Mouse (Mus musculus): ENCODE data around the gene Aldh3b1. TPM values are rescaled to one million over a fixed set of nuclear protein-coding genes. Genes with fewer than 3 reads are reported as not detected.
"Not testable (repeated sequence)": the region's sequence is repeated elsewhere in the genome, so short reads cannot be mapped to it uniquely, and the experiment has no call there.

Aldh3b1 gene
- polyA plus RNA-seq (2015; fragmentation: Nextera tagmentation; extraction: Ambion mirVana) = 1.8 and 2.2 TPM in 2 replicates

- H3K4me1 ChIP-seq (replicated peaks; ENCODE audit: control insufficient read depth, insufficient read depth) = peaks cover 6% of the 10 kb centered on the region
- H3K4me3 ChIP-seq (ENCODE audit: low read depth, low read length) = no peak within 1 kb of the TSS
- no peak within 1 kb of the TSS for H3K4me2 ChIP-seq (replicated peaks; ENCODE audit: low read depth)
- no peak for TF ChIP-seq CTCF (IDR thresholded peaks at IDR 0.05; ENCODE audit: low read depth)
- TF ChIP-seq EP300 (optimal IDR thresholded peaks at IDR 0.05) = no peak
- ATAC-seq (ENCODE audit: low FRiP score, low TSS enrichment) = peak; percentile 73
- H3K9me3 ChIP-seq (ENCODE audit: control insufficient read depth, low read length) = no peaks in the 10 kb centered on the region
- WGBS = 21% methylated on average over 12 of the region's 12 CpGs
- no peaks in the 10 kb centered on the region for H3K36me3 ChIP-seq (ENCODE audit: control insufficient read depth, insufficient read depth, low read length)
- peak within 1 kb of the TSS; percentile 78 for H3K27ac ChIP-seq (replicated peaks)
- H3K9ac ChIP-seq (ENCODE audit: low read length) = peak within 1 kb of the TSS; percentile 43; the same call in 1 of the 2 replicates
- DNase-seq (ENCODE audit: low spot score) = peak; percentile 75
- no peaks in the 10 kb centered on the region for H3K27me3 ChIP-seq (ENCODE audit: control insufficient read depth, insufficient read depth, low read length)
Measured at GRCm38 (mm10) chr19:3929211-3929941, at the start of gene Aldh3b1. TSS of gene Aldh3b1 (minus strand) at chr19:3929808.

GRCm38 (mm10) chr19:3975866-3976265 is 46.3 kb upstream of the Aldh3b1 start:
- Histone ChIP-seq H3K9ac (ENCODE audit: low read length) (no peak overlapping the region), H3K4me1 (replicated peaks; ENCODE audit: control insufficient read depth, insufficient read depth) (no peaks in the 10 kb centered on the region; the same call in 1 of the 2 replicates), H3K4me3 (ENCODE audit: low read depth, low read length) (no peak overlapping the region), H3K36me3 (ENCODE audit: control insufficient read depth, insufficient read depth, low read length) (no peaks in the 10 kb centered on the region), H3K27ac (replicated peaks) (0 out of 2 replicates have a peak overlapping the region, but pooled peaks have one; percentile 1), H3K27me3 (ENCODE audit: control insufficient read depth, insufficient read depth, low read length) (no peaks in the 10 kb centered on the region), H3K4me2 (replicated peaks; ENCODE audit: low read depth) (no peak overlapping the region), H3K9me3 (ENCODE audit: control insufficient read depth, low read length) (no peaks in the 10 kb centered on the region)
- ATAC-seq (ENCODE audit: low FRiP score, low TSS enrichment) (peak; percentile 48; the same call in 1 of the 2 replicates), DNase-seq (ENCODE audit: low spot score) (peak; percentile 66)
- TF ChIP-seq EP300 (optimal IDR thresholded peaks at IDR 0.05) = no peak
- TF ChIP-seq CTCF (IDR thresholded peaks at IDR 0.05; ENCODE audit: low read depth) = no peak
- 49% methylated on average over 2 of the region's 2 CpGs for WGBS

DNA sequence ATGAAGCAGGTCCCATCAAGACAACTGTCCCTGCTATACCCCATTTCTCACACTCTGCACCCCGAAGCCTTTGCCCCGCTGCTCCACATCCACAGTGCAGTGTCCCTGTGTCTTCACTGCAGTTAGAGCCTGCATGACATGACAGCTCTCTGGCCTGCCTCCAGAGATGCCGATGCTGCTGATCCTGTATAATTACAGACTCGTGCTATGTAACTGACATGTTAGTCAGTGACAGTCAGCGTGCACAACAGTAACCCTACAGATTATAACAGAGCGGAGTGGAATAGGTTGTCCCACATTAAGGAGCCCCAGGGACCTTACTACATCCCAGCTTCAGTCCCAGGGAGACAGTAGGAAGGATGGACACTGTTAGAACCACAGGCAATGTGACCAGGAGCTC is 45.0 kb upstream of the Aldh3b1 start:
- 68% methylated on average over 6 of the region's 6 CpGs for WGBS
- not testable (repeated sequence) for H3K4me3 ChIP-seq (ENCODE audit: low read depth, low read length); ATAC-seq (ENCODE audit: low FRiP score, low TSS enrichment); H3K4me2 ChIP-seq (replicated peaks; ENCODE audit: low read depth); H3K27me3 ChIP-seq (ENCODE audit: control insufficient read depth, insufficient read depth, low read length); DNase-seq (ENCODE audit: low spot score); H3K9me3 ChIP-seq (ENCODE audit: control insufficient read depth, low read length); H3K9ac ChIP-seq (ENCODE audit: low read length); H3K36me3 ChIP-seq (ENCODE audit: control insufficient read depth, insufficient read depth, low read length); H3K4me1 ChIP-seq (replicated peaks; ENCODE audit: control insufficient read depth, insufficient read depth); H3K27ac ChIP-seq (replicated peaks)

DNA sequence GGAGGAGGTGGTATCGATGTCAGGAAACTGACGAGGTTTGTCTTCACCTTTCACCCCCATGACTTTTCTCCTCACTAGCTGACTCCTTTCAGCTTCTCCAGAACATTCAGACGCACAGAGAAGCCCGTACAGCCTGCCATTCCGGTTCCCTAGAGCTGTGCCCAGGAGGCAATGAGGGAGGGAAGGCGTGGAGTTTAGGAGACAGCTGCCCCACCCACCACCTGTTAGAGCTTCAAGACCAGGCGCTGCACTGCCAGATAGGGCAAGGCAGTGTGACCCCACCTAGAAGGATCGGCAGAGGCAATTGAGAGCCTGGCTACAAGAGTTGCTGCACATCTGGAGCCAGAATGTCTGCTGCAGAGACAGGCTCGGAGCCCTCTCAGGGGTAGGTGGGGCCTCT is 42.6 kb upstream of the Aldh3b1 start, which contains the start of gene Aldh3b2:
Gene Aldh3b2, plus strand, starts transcription at position 100 of the 400 bp plus-strand sequence.
- ATAC-seq (ENCODE audit: low FRiP score, low TSS enrichment) (peak; percentile 78), DNase-seq (ENCODE audit: low spot score) (peak; percentile 83)
- Histone ChIP-seq H3K9ac (ENCODE audit: low read length) (no peak within 1 kb of the TSS), H3K27me3 (ENCODE audit: control insufficient read depth, insufficient read depth, low read length) (no peaks in the 10 kb centered on the region), H3K27ac (replicated peaks) (peak within 1 kb of the TSS; percentile 74), H3K4me3 (ENCODE audit: low read depth, low read length) (peak within 1 kb of the TSS; percentile 4; the same call in 1 of the 2 replicates), H3K4me2 (replicated peaks; ENCODE audit: low read depth) (peak within 1 kb of the TSS; percentile 11; the same call in 1 of the 2 replicates), H3K9me3 (ENCODE audit: control insufficient read depth, low read length) (no peaks in the 10 kb centered on the region), H3K36me3 (ENCODE audit: control insufficient read depth, insufficient read depth, low read length) (no peaks in the 10 kb centered on the region), H3K4me1 (replicated peaks; ENCODE audit: control insufficient read depth, insufficient read depth) (no peaks in the 10 kb centered on the region; the same call in 1 of the 2 replicates)
- WGBS = 20% methylated on average over 9 of the region's 9 CpGs
- peak; percentile 92 for TF ChIP-seq EP300 (optimal IDR thresholded peaks at IDR 0.05)
- no peak for TF ChIP-seq CTCF (IDR thresholded peaks at IDR 0.05; ENCODE audit: low read depth)

GRCm38 (mm10) chr19:3967258-3967657 is 37.6 kb upstream of the Aldh3b1 start:
- ATAC-seq (ENCODE audit: low FRiP score, low TSS enrichment) = no peak
- 44% methylated on average over 3 of the region's 3 CpGs for WGBS
- TF ChIP-seq EP300 (optimal IDR thresholded peaks at IDR 0.05) (no peak), CTCF (IDR thresholded peaks at IDR 0.05; ENCODE audit: low read depth) (no peak)

More at GRCm38 (mm10) chr19:3967258-3967657, 37.6 kb upstream of the Aldh3b1 start:
- Histone ChIP-seq H3K4me2 (replicated peaks; ENCODE audit: low read depth) (no peak overlapping the region), H3K4me3 (ENCODE audit: low read depth, low read length) (no peak overlapping the region), H3K27ac (replicated peaks) (no peak overlapping the region), H3K9ac (ENCODE audit: low read length) (no peak overlapping the region), H3K27me3 (ENCODE audit: control insufficient read depth, insufficient read depth, low read length) (no peaks in the 10 kb centered on the region), H3K4me1 (replicated peaks; ENCODE audit: control insufficient read depth, insufficient read depth) (no peaks in the 10 kb centered on the region; the same call in 1 of the 2 replicates), H3K36me3 (ENCODE audit: control insufficient read depth, insufficient read depth, low read length) (no peaks in the 10 kb centered on the region), H3K9me3 (ENCODE audit: control insufficient read depth, low read length) (no peaks in the 10 kb centered on the region)
- DNase-seq (ENCODE audit: low spot score) = no peak
